Mouse (Mus musculus) neural tube, embryonic 11.5 days (tissue): Measurements from ENCODE around the gene Stpg4. TPM values are rescaled to one million over a fixed set of nuclear protein-coding genes. Genes with fewer than 3 reads are reported as not detected.
A peak's percentile ranks its signal among the peaks of the same experiment; 100 is the strongest.

Experiments used
- ATAC-seq: fragments of 200-750 bp; cut with Nextera tagmentation; 2 replicates; pipeline ENCODE4 v1.8.0; 2017; ENCODE audit warnings: moderate number of reproducible peaks, mild to moderate bottlenecking, moderate TSS enrichment, moderate library complexity; ENCODE audit not compliant: insufficient read depth, low FRiP score, low TSS enrichment
- DNase-seq: peaks from one replicate; pipeline ENCODE4 v3.0.0-alpha.2; 2015; ENCODE audit warnings: low spot score
- H3K27ac ChIP-seq: fragments of 300-500 bp; sonication (generic); 2 replicates; pipeline ENCODE4 v1.5.1; 2014; ENCODE audit warnings: low read depth, mild to moderate bottlenecking, low read length
- H3K27me3 ChIP-seq: fragments of 300-500 bp; sonication (generic); 2 replicates; pipeline ENCODE4 v1.6.1; 2014; ENCODE audit warnings: mild to moderate bottlenecking, low read length, mixed read lengths; ENCODE audit not compliant: control insufficient read depth, insufficient read depth
- H3K36me3 ChIP-seq: fragments of 300-500 bp; sonication (generic); 2 replicates; pipeline ENCODE4 v1.6.1; 2014; ENCODE audit warnings: mild to moderate bottlenecking, low read length, moderate library complexity, mixed read lengths; ENCODE audit not compliant: control insufficient read depth, insufficient read depth
- H3K4me1 ChIP-seq: fragments of 300-500 bp; sonication (generic); 2 replicates; pipeline ENCODE4 v1.6.1; 2014; ENCODE audit warnings: low read length, mixed read lengths; ENCODE audit not compliant: control insufficient read depth, insufficient read depth
- H3K4me2 ChIP-seq: fragments of 300-500 bp; sonication (generic); 2 replicates; pipeline ENCODE4 v1.6.1; 2014; ENCODE audit warnings: low read depth, mild to moderate bottlenecking, moderate library complexity
- H3K4me3 ChIP-seq: fragments of 300-500 bp; sonication (generic); 2 replicates; pipeline ENCODE4 v1.5.1; 2014; ENCODE audit warnings: low read depth, low read length
- H3K9ac ChIP-seq: fragments of 300-500 bp; sonication (generic); 2 replicates; pipeline ENCODE4 v1.6.1; 2014; ENCODE audit warnings: mild to moderate bottlenecking, low read length
- H3K9me3 ChIP-seq: fragments of 300-500 bp; sonication (generic); 2 replicates; pipeline ENCODE4 v1.6.1; 2016; ENCODE audit warnings: low read length; ENCODE audit not compliant: control insufficient read depth
- WGBS: fragments of 180-500 bp; shearing (Covaris S2); extraction: QIAGEN DNeasy Blood & Tissue Kit; methylation state at CpG from one replicate; pipeline ENCODE4 v1.1.7; 2014; 5-methylcytosine and 5-hydroxymethylcytosine counted together
- polyA plus RNA-seq: library from polyadenylated mRNA; unstranded; fragments of >200 nt; fragmentation: Nextera tagmentation; extraction: Ambion mirVana; gene quantifications from 2 replicates; pipeline ENCODE4 v1.2.1, GENCODE M21; 2014

Stpg4 gene
- polyA plus RNA-seq, 1 experiment from 2014 or later, result not detected

DNA sequence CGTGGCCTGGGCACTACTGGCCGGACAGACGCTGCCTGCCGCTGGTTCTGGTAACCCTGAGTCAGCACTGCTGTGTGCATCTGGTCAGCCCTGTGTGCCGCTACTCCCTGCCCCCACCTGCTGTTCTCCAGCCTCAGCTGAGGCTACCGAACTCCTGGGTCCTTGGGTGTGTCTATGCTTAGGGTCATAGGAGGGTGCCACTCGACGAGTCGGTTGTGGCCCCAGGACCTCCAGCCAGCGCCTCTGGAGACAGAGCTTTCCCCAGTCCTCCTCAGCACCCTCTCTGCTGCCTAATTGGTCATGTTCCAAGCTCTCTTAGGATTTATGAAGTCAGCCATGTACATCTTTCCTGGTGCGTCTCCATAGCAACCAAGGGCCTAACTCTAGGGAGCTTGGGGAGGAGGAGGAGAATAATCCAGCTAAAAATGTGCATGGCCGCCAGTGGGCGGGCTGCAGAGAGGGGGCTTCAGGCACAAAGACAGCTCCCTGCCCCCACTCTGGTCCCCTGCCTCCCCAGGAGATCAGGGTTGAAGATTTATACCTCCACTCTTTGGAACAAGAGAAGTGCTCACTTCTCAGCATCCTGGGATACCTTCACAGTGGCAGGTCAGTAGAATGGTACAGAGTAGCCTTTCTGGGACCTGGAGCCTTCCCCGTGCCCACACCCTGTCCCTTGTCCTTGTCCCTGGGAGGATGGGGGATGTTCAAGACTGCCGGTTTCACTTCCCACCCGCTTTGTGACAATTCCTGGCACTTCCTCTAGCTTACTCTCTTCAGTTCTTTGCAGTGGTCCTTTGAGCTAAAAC is 49.0 kb downstream of the Stpg4 start:
- Histone ChIP-seq H3K4me3 (no peak overlapping the region), H3K4me1 (peaks cover 32% of the 10 kb centered on the region), H3K36me3 (no peaks in the 10 kb centered on the region), H3K9ac (0 out of 2 replicates have a peak overlapping the region, but pooled peaks have one; percentile 18), H3K9me3 (no peaks in the 10 kb centered on the region), H3K27ac (peak overlapping the region; percentile 24), H3K27me3 (no peaks in the 10 kb centered on the region), H3K4me2 (no peak overlapping the region)
- DNase-seq (peak; percentile 62), ATAC-seq (peak; percentile 58)
- 44% methylated on average over 16 of the region's 16 CpGs for WGBS

- DNase-seq (no peak), ATAC-seq (no peak)
- Histone ChIP-seq H3K4me1 (peaks cover 32% of the 10 kb centered on the region), H3K9me3 (no peaks in the 10 kb centered on the region), H3K27me3 (no peaks in the 10 kb centered on the region), H3K36me3 (no peaks in the 10 kb centered on the region), H3K9ac (no peak overlapping the region), H3K27ac (peak overlapping the region; percentile 24; the same call in 1 of the 2 replicates), H3K4me3 (no peak overlapping the region), H3K4me2 (no peak overlapping the region)
- 67% methylated on average over 6 of the region's 6 CpGs for whole genome bisulfite sequencing
Measured at GRCm38 (mm10) chr17:87377536-87377935, 50.0 kb downstream of the Stpg4 start.

DNA sequence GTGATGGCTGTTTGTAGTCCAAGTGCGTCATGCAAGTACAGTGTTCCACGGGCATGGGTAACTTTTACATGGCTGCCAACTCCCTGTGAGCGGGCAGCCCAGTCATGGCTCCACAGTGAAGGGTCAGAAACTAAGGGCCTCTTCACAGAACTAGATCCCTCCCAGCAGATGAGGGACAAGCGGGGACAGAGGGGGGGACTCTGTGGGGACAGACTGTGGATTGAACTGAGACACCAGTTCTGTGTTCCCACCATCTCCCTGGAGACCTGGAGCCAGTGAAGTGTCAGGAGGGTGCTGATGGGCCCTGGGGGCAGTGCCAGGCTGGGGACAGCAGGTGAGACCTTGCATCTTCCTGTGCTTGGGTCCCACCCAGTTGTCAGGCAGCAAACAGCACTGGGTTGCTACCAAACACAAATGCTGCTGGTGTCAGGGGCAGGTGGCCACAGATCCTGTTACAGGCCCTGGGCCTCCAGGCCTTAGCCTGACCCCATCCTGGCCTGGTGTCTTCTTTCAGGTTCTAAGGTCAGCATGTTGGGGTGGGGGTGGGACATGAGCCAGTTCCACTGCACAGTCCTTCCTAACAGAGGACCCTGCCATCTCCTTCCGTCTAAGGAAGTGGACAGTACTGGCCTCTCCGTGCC is 50.6 kb downstream of the Stpg4 start:
- Histone ChIP-seq H3K4me1 (peaks cover 32% of the 10 kb centered on the region), H3K4me3 (no peak overlapping the region), H3K9ac (no peak overlapping the region), H3K27me3 (no peaks in the 10 kb centered on the region), H3K4me2 (no peak overlapping the region), H3K9me3 (no peaks in the 10 kb centered on the region), H3K27ac (no peak overlapping the region), H3K36me3 (no peaks in the 10 kb centered on the region)
- ATAC-seq, result no peak
- no peak for DNase-seq
- 78% methylated on average over 6 of the region's 6 CpGs for WGBS

- H3K9me3 ChIP-seq, result no peaks in the 10 kb centered on the region
- H3K4me1 ChIP-seq, result peaks cover 32% of the 10 kb centered on the region
- H3K27me3 ChIP-seq, result no peaks in the 10 kb centered on the region
- no peak overlapping the region for H3K9ac ChIP-seq
- no peaks in the 10 kb centered on the region for H3K36me3 ChIP-seq
- WGBS, result 49% methylated on average over 10 of the region's 10 CpGs
- DNase-seq, result no peak
- H3K4me3 ChIP-seq, result no peak overlapping the region
- peak overlapping the region; percentile 54; the same call in 1 of the 2 replicates for H3K27ac ChIP-seq
- ATAC-seq, result no peak
- no peak overlapping the region for H3K4me2 ChIP-seq
Measured at GRCm38 (mm10) chr17:87375941-87376511, 51.5 kb downstream of the Stpg4 start.

- no peak for DNase-seq
- Histone ChIP-seq H3K9ac (no peak overlapping the region), H3K27ac (no peak overlapping the region), H3K4me3 (no peak overlapping the region), H3K4me2 (no peak overlapping the region), H3K9me3 (no peaks in the 10 kb centered on the region), H3K27me3 (no peaks in the 10 kb centered on the region), H3K4me1 (peaks cover 16% of the 10 kb centered on the region), H3K36me3 (no peaks in the 10 kb centered on the region)
- ATAC-seq, result no peak
- 94% methylated on average over 9 of the region's 9 CpGs for WGBS
Measured at GRCm38 (mm10) chr17:87373327-87373726, 54.2 kb downstream of the Stpg4 start.

DNA sequence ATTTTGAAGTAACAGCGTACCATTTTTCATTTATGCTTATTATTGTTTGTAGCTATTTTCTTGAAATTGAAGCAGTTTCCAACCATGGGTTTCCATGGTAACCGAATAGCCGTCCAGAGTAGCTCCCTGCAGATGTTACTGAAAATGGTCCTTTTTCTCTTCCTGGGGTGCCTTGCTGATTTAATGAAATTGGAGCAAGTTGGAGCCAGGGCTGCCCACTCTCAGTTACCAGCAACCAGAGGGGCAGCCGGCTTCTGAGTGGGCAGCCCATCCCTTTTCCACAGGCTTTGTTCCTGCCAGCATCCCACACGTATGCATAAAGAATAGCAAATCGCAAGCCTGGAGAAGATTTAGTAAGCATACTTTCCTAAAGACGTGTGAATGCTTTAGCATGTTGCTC is 55.4 kb downstream of the Stpg4 start:
- Histone ChIP-seq H3K27ac (no peak overlapping the region), H3K9ac (no peak overlapping the region), H3K4me2 (no peak overlapping the region), H3K36me3 (no peaks in the 10 kb centered on the region), H3K4me1 (peaks cover 7% of the 10 kb centered on the region), H3K27me3 (no peaks in the 10 kb centered on the region), H3K4me3 (no peak overlapping the region), H3K9me3 (no peaks in the 10 kb centered on the region)
- DNase-seq (no peak), ATAC-seq (no peak)
- WGBS, result 77% methylated on average over 7 of the region's 7 CpGs

DNA sequence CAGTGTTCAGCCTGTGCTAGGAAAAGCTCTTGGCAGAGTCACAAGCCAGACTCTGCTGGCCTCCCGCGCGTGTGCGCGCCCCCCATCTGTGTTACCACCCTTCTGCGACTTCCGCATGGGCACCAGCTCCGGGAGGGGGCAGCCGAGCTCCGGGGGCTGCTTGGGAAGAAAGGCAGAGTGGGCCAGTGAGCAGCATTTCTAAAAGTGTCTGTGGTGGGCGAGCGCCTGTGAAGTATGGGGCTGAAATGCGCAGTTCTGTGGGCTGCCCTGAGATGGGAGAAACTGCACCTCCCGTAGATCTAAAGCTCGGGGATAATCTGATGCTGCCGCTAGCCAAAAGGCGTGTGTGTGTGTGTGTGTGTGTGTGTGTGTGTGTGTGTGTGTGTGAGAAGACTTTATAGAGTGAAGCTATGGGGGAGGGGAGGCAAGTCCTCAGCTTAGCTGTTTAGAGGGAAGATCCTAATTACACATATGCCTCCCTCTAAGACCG is 58.2 kb downstream of the Stpg4 start:
- no peak overlapping the region for H3K27ac ChIP-seq
- no peak overlapping the region for H3K4me2 ChIP-seq
- DNase-seq (no peak), ATAC-seq (no peak)
- no peaks in the 10 kb centered on the region for H3K27me3 ChIP-seq
- no peaks in the 10 kb centered on the region for H3K9me3 ChIP-seq
- H3K9ac ChIP-seq, result no peak overlapping the region
- 76% methylated on average over 18 of the region's 18 CpGs for WGBS
- peaks cover 4% of the 10 kb centered on the region for H3K4me1 ChIP-seq
- H3K4me3 ChIP-seq, result no peak overlapping the region
- no peaks in the 10 kb centered on the region for H3K36me3 ChIP-seq

- H3K4me3 ChIP-seq, result no peak overlapping the region
- H3K27ac ChIP-seq, result 0 out of 2 replicates have a peak overlapping the region, but pooled peaks have one; percentile 27
- H3K9me3 ChIP-seq, result no peaks in the 10 kb centered on the region
- no peak overlapping the region for H3K9ac ChIP-seq
- H3K4me2 ChIP-seq, result no peak overlapping the region
- no peaks in the 10 kb centered on the region for H3K36me3 ChIP-seq
- ATAC-seq (no peak), DNase-seq (no peak)
- WGBS, result 74% methylated on average over 10 of the region's 10 CpGs
- H3K27me3 ChIP-seq, result no peaks in the 10 kb centered on the region
- H3K4me1 ChIP-seq, result peaks cover 4% of the 10 kb centered on the region
Measured at GRCm38 (mm10) chr17:87368481-87368880, 59.1 kb downstream of the Stpg4 start.
